28 mouse cellular contexts compared by ENCODE assay signal in the genomic region with DNA sequence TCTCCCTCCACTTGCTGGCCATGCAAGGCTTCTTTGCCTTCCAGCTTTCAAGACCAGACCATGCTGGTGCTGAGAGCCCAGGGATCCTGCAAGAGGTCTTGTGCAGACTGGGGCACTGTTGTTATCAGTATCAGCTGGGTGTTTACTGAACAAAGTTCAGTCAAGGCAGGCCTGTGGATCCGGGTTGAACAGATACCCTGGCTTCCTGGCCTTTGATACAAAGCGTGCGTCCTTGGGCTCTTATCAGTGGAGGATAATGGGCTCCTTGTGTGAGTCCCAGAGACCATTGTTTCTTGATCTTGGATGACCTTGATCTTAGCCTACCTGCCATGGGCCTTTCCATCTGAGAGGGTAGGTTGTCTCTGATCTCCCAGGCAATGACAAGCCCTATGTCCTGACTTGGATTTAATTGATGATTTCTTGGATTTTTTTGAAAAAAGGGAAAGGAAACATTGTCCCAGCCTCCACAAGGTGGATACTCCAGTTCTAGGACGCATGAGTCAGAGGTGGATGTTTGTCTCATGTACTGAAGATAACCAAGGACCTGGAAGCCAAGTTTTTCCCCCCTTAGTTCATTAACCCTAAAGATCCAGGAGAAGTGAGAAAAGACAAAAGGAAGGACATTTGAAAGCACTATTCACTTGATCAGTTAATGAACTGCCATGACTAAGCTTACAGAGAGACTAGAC. TPM values are rescaled to one million over a fixed set of nuclear protein-coding genes. Genes with fewer than 3 reads are reported as not detected.
DNase-seq lines count a peak whose midpoint lies in the region; ATAC-seq and TF ChIP-seq lines count a peak whose summit lies in the region.
"Had no signal": no experiment of that assay in that cellular context is flagged by ENCODE, and none has a peak within 500 bp of the region (broad histone marks: within the 10 kb centered on the region; RNA-seq: fewer than 3 reads in every experiment).

No protein-coding gene starts in this region.

- WGBS in liver, adult 2 months, result 13% methylated on average over 4 of the region's 4 CpGs
- 31% methylated on average over 4 of the region's 4 CpGs for WGBS in liver, postnatal 0 days (ENCODE audit: insufficient replicate concordance)
- 55% methylated on average over 4 of the region's 4 CpGs for WGBS in intestine, embryonic 16.5 days
- WGBS in small intestine, adult 2 months, result 30% methylated on average over 4 of the region's 4 CpGs
- WGBS in limb, embryonic 10.5 days, result 88% methylated on average over 4 of the region's 4 CpGs
- whole genome bisulfite sequencing in kidney, adult 2 months, result 84% methylated on average over 4 of the region's 4 CpGs

- no peak for ATAC-seq in liver, postnatal 0 days
- ATAC-seq in intestine, embryonic 16.5 days, result peak; percentile 98
- ATAC-seq: activated CD4-positive, CD25-positive, alpha-beta regulatory T cell, adult 4 months; forebrain, embryonic 15.5 days; hindbrain, embryonic 16.5 days; midbrain, embryonic 15.5 days had no signal

- H3K9me3 ChIP-seq in liver, postnatal 0 days (ENCODE audit: low read length), result no peaks in the 10 kb centered on the region
- no peaks in the 10 kb centered on the region for H3K9me3 ChIP-seq in intestine, embryonic 16.5 days (ENCODE audit: control insufficient read depth, low read length)
- no peaks in the 10 kb centered on the region for H3K9me3 ChIP-seq in limb, embryonic 10.5 days (replicated peaks)
- H3K9me3 ChIP-seq: embryonic facial prominence, embryonic 15.5 days; forebrain, embryonic 15.5 days; hindbrain, embryonic 10.5 days; limb, embryonic 13.5 days; liver, embryonic 13.5 days; midbrain, embryonic 15.5 days; neural tube, embryonic 12.5 days had no signal

- peaks cover 4% of the 10 kb centered on the region for H3K4me1 ChIP-seq in liver, adult 2 months (ENCODE audit: control insufficient read depth, insufficient read depth, low read length)
- no peaks in the 10 kb centered on the region for H3K4me1 ChIP-seq in liver, postnatal 0 days (ENCODE audit: insufficient read depth)
- no peaks in the 10 kb centered on the region for H3K4me1 ChIP-seq in intestine, embryonic 16.5 days (ENCODE audit: control insufficient read depth, insufficient read depth, low read length)
- peaks cover 32% of the 10 kb centered on the region for H3K4me1 ChIP-seq in small intestine, adult 2 months (ENCODE audit: control insufficient read depth, insufficient read depth, insufficient read length, low read length)
- no peaks in the 10 kb centered on the region for H3K4me1 ChIP-seq in limb, embryonic 10.5 days
- no peaks in the 10 kb centered on the region for H3K4me1 ChIP-seq in kidney, adult 2 months (ENCODE audit: control insufficient read depth, insufficient read depth, low read length)
- H3K4me1 ChIP-seq: embryonic facial prominence, embryonic 15.5 days; forebrain, embryonic 15.5 days; limb, embryonic 13.5 days; midbrain, embryonic 15.5 days; neural tube, embryonic 12.5 days had no signal

- no peak overlapping the region for H3K4me2 ChIP-seq in liver, postnatal 0 days (ENCODE audit: low read depth, low read length)
- H3K4me2 ChIP-seq in intestine, embryonic 16.5 days (ENCODE audit: low read depth, low read length), result no peak overlapping the region
- H3K4me2 ChIP-seq: embryonic facial prominence, embryonic 15.5 days; forebrain, embryonic 15.5 days; heart, embryonic 11.5 days; limb, embryonic 13.5 days; liver, embryonic 13.5 days; lung, embryonic 14.5 days; midbrain, embryonic 15.5 days; neural tube, embryonic 12.5 days had no signal

- H3K27me3 ChIP-seq in liver, adult 2 months (ENCODE audit: control insufficient read depth, insufficient read depth, low read length), result no peaks in the 10 kb centered on the region
- H3K27me3 ChIP-seq in liver, postnatal 0 days (ENCODE audit: insufficient read depth, low read length), result no peaks in the 10 kb centered on the region
- H3K27me3 ChIP-seq in intestine, embryonic 16.5 days (replicated peaks; ENCODE audit: control insufficient read depth, insufficient read depth, low read length), result no peaks in the 10 kb centered on the region
- no peaks in the 10 kb centered on the region for H3K27me3 ChIP-seq in small intestine, adult 2 months (ENCODE audit: control insufficient read depth, insufficient read depth, low read length)
- H3K27me3 ChIP-seq in limb, embryonic 10.5 days (ENCODE audit: low read depth, poor library complexity, severe bottlenecking), result no peaks in the 10 kb centered on the region
- H3K27me3 ChIP-seq in kidney, adult 2 months (replicated peaks; ENCODE audit: control insufficient read depth, insufficient read depth, low read length), result no peaks in the 10 kb centered on the region
- H3K27me3 ChIP-seq: embryonic facial prominence, embryonic 15.5 days; forebrain, embryonic 15.5 days; limb, embryonic 13.5 days; liver, embryonic 13.5 days; midbrain, embryonic 15.5 days had no signal

- no peak overlapping the region for H3K9ac ChIP-seq in liver, adult 2 months (ENCODE audit: low read depth, low read length)
- H3K9ac ChIP-seq in liver, postnatal 0 days (replicated peaks), result no peak overlapping the region
- H3K9ac ChIP-seq in intestine, embryonic 16.5 days (ENCODE audit: low read depth, low read length), result no peak overlapping the region
- H3K9ac ChIP-seq: embryonic facial prominence, embryonic 15.5 days; forebrain, embryonic 15.5 days; limb, embryonic 13.5 days; liver, embryonic 13.5 days; lung, embryonic 14.5 days; midbrain, embryonic 15.5 days; neural tube, embryonic 12.5 days had no signal

- no peak for TF ChIP-seq CTCF in liver, adult 2 months (IDR thresholded peaks at IDR 0.05; ENCODE audit: low read depth, low read length)
- no peak for TF ChIP-seq CTCF in liver, postnatal 0 days (IDR thresholded peaks at IDR 0.05; ENCODE audit: low read depth)
- no peak for TF ChIP-seq CTCF in small intestine, adult 2 months (IDR thresholded peaks at IDR 0.05; ENCODE audit: extremely low read depth, insufficient read length, insufficient replicate concordance, low read depth, low read length)
- TF ChIP-seq CTCF in kidney, adult 2 months (conservative IDR thresholded peaks at IDR 0.05; ENCODE audit: insufficient read depth, insufficient read length, low read depth, low read length), result no peak

- H3K79me2 ChIP-seq in liver, adult 2 months (ENCODE audit: control insufficient read depth, insufficient read depth, low read length), result no peaks in the 10 kb centered on the region

- no peak for TF ChIP-seq EP300 in liver, postnatal 0 days (IDR thresholded peaks at IDR 0.05; ENCODE audit: low read depth)

- no peak for TF ChIP-seq POLR2A in liver, adult 2 months (IDR thresholded peaks at IDR 0.05; ENCODE audit: extremely low read depth, insufficient read depth, low read length)
- TF ChIP-seq POLR2A in small intestine, adult 2 months (IDR thresholded peaks at IDR 0.05; ENCODE audit: low read depth, low read length), result no peak
- TF ChIP-seq POLR2A in kidney, adult 2 months (IDR thresholded peaks at IDR 0.05; ENCODE audit: low read depth, low read length), result no peak

- H3K36me3 ChIP-seq in liver, adult 2 months (ENCODE audit: control insufficient read depth, insufficient read depth, low read length), result no peaks in the 10 kb centered on the region
- no peaks in the 10 kb centered on the region for H3K36me3 ChIP-seq in liver, postnatal 0 days (replicated peaks; ENCODE audit: insufficient read depth, low read length)
- H3K36me3 ChIP-seq in intestine, embryonic 16.5 days (ENCODE audit: control insufficient read depth, insufficient read depth, low read length), result no peaks in the 10 kb centered on the region
- no peaks in the 10 kb centered on the region for H3K36me3 ChIP-seq in small intestine, adult 2 months (ENCODE audit: control insufficient read depth, insufficient read depth, low read length)
- no peaks in the 10 kb centered on the region for H3K36me3 ChIP-seq in limb, embryonic 10.5 days
- H3K36me3 ChIP-seq in kidney, adult 2 months (ENCODE audit: control insufficient read depth, insufficient read depth, low read length), result no peaks in the 10 kb centered on the region
- H3K36me3 ChIP-seq: embryonic facial prominence, embryonic 15.5 days; forebrain, embryonic 15.5 days; hindbrain, embryonic 10.5 days; limb, embryonic 13.5 days; liver, embryonic 13.5 days; midbrain, embryonic 15.5 days; neural tube, embryonic 12.5 days had no signal

- no peak overlapping the region for H3K27ac ChIP-seq in liver, adult 2 months (replicated peaks; ENCODE audit: insufficient read depth, low read depth, low read length)
- no peak overlapping the region for H3K27ac ChIP-seq in liver, postnatal 0 days (ENCODE audit: low read depth)
- H3K27ac ChIP-seq in intestine, embryonic 16.5 days (ENCODE audit: low read length), result no peak overlapping the region
- H3K27ac ChIP-seq in small intestine, adult 2 months (ENCODE audit: insufficient read depth, low read depth, low read length), result peak overlapping the region; percentile 63
- H3K27ac ChIP-seq in limb, embryonic 10.5 days, result no peak overlapping the region
- H3K27ac ChIP-seq in kidney, adult 2 months (ENCODE audit: insufficient read depth, low read depth, low read length), result no peak overlapping the region
- H3K27ac ChIP-seq: embryonic facial prominence, embryonic 15.5 days; forebrain, embryonic 15.5 days; hindbrain, embryonic 10.5 days; limb, embryonic 13.5 days; liver, embryonic 13.5 days; midbrain, embryonic 15.5 days; neural tube, embryonic 12.5 days had no signal

- H3K4me3 ChIP-seq in liver, adult 2 months (ENCODE audit: insufficient read depth, low read depth, low read length), result no peak overlapping the region
- no peak overlapping the region for H3K4me3 ChIP-seq in liver, postnatal 0 days (ENCODE audit: low read depth, low read length)
- no peak overlapping the region for H3K4me3 ChIP-seq in intestine, embryonic 16.5 days (ENCODE audit: low read length)
- no peak overlapping the region for H3K4me3 ChIP-seq in small intestine, adult 2 months (ENCODE audit: low read depth, low read length)
- no peak overlapping the region for H3K4me3 ChIP-seq in limb, embryonic 10.5 days
- H3K4me3 ChIP-seq in kidney, adult 2 months (ENCODE audit: insufficient read depth, low read depth, low read length), result no peak overlapping the region
- H3K4me3 ChIP-seq: embryonic facial prominence, embryonic 15.5 days; forebrain, embryonic 15.5 days; hindbrain, embryonic 10.5 days; limb, embryonic 13.5 days; liver, embryonic 13.5 days; midbrain, embryonic 15.5 days; neural tube, embryonic 12.5 days had no signal

- peak; percentile 14 for DNase-seq in liver, adult 2 months (ENCODE audit: extremely low read depth, low read depth, low spot score)
- no peak for DNase-seq in liver, postnatal 0 days
- no peak for DNase-seq in limb, embryonic 10.5 days (ENCODE audit: low spot score)
- no peak for DNase-seq in kidney, adult 2 months
- DNase-seq in cerebellum, adult 18-20 months, result no peak
- DNase-seq: cerebellum, adult 9-10 months; gastrocnemius, postnatal 10 days; heart, postnatal 10 days; kidney, adult 8-10 months; kidney, postnatal 14 days; liver, embryonic 13.5 days; lung, embryonic 14.5 days; lung, postnatal 36 days; thymus, postnatal 14 days had no signal

RNA-seq across cellular contexts. Expression of gene Pou2af1, which starts 17.3 kb away (rescaled TPM):
- total RNA-seq in liver, adult 2 months (2014; rRNA removed), result 0.37 and 1.0 TPM in 2 replicates
- polyA plus RNA-seq in liver, adult 2 months (2012; rRNA removed), result 0.63 and 0.78 TPM in 2 replicates
- 7.6 and 8.4 TPM in 2 replicates for polyA plus RNA-seq in liver, postnatal 0 days (2015; fragmentation: Nextera tagmentation; extraction: Ambion mirVana)
- polyA plus RNA-seq in intestine, embryonic 16.5 days (2015; fragmentation: Nextera tagmentation; extraction: Ambion mirVana), result 0.07 and 0.10 TPM in 2 replicates
- polyA plus RNA-seq in small intestine, adult 2 months (2012; rRNA removed), result 14.0 and 32.6 TPM in 2 replicates
- not detected in 2 replicates for polyA plus RNA-seq in limb, embryonic 10.5 days (2016; fragmentation: Nextera tagmentation; extraction: Ambion mirVana)
- polyA plus RNA-seq in kidney, adult 2 months (2012; rRNA removed), result 0.35 and 3.4 TPM in 2 replicates
- total RNA-seq: common myeloid progenitor, adult 5-6 weeks; granulocyte monocyte progenitor cell, adult 5-6 weeks; left cerebral cortex, postnatal 14 days had no signal
- polyA plus RNA-seq: forebrain, embryonic 15.5 days; hindbrain, embryonic 10.5 days; limb, embryonic 13.5 days; lung, embryonic 14.5 days; neural tube, embryonic 12.5 days had no signal

RNA-seq across cellular contexts. Expression of gene Colca2, which starts 47.5 kb away (rescaled TPM):
- total RNA-seq in liver, adult 2 months (2014; rRNA removed), result 0.07 and 0.09 TPM in 2 replicates
- 0.09 and 0.45 TPM in 2 replicates for polyA plus RNA-seq in liver, adult 2 months (2012; rRNA removed)
- polyA plus RNA-seq in liver, postnatal 0 days (2015; fragmentation: Nextera tagmentation; extraction: Ambion mirVana), result 0.39 and 0.69 TPM in 2 replicates
- 1.4 and 2.1 TPM in 2 replicates for polyA plus RNA-seq in intestine, embryonic 16.5 days (2015; fragmentation: Nextera tagmentation; extraction: Ambion mirVana)
- polyA plus RNA-seq in small intestine, adult 2 months (2012; rRNA removed), result 3.1 and 6.0 TPM in 2 replicates
- 1.6 and 2.2 TPM in 2 replicates for polyA plus RNA-seq in limb, embryonic 10.5 days (2016; fragmentation: Nextera tagmentation; extraction: Ambion mirVana)
- polyA plus RNA-seq in kidney, adult 2 months (2012; rRNA removed), result 1.9 and 2.5 TPM in 2 replicates
- total RNA-seq: common myeloid progenitor, adult 5-6 weeks; granulocyte monocyte progenitor cell, adult 5-6 weeks had no signal
- polyA plus RNA-seq: activated CD4-positive, CD25-positive, alpha-beta regulatory T cell, adult 4 months had no signal
